Mouse (Mus musculus) olfactory bulb, adult 2 months (tissue): ENCODE measurements at regions not wholly inside any gene's neighbourhood (a gene's known extent, or its start where the extent isn't known, plus 50 kb on each side); places are given as distances from the start of the nearest gene placed in this dataset.

Source experiments
- CTCF ChIP-seq: fragments of 200-500 bp; IDR thresholded peaks from 2 replicates; pipeline ENCODE4 v1.5.1; 2012; ENCODE audit warnings: low read depth, mild to moderate bottlenecking, low read length, moderate library complexity; ENCODE audit not compliant: insufficient read depth
- POLR2A ChIP-seq: fragments of 200-500 bp; IDR thresholded peaks from 2 replicates; pipeline ENCODE4 v1.6.1; 2012; ENCODE audit warnings: mild to moderate bottlenecking, low read depth, low read length, moderate library complexity; ENCODE audit not compliant: insufficient read depth

DNA sequence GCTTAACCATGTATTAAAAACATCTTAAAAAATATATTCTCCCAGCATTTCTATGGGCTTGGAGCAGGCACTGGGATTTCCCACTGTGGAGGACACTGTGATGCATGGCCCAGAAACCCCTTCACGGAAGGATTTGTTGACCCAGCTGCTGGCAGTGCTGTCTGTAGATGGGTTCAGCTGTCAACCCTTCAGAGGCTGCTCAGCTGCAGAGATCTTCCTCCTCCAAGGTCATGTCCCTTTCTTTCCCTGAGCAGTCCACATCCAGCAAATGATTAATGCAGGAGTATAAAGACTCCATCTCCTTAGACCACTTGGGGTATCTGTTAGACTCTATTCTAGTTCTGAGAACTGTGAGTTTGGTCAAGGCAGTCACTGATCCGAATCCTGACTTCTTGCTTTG lies 108.4 kb upstream of the 1810046K07Rik start:
- TF ChIP-seq POLR2A (no peak), CTCF (no peak)
